Mouse (Mus musculus) left cerebral cortex, adult 2 months (tissue): Measurements from ENCODE around the gene Coro7. TPM values are rescaled to one million over a fixed set of nuclear protein-coding genes. Genes with fewer than 3 reads are reported as not detected.

Experiments used
- DNase-seq, 2 experiments: peaks; one replicate each; pipeline ENCODE4 v3.0.0; 2021 to 2022; ENCODE audit warnings: low spot score in 2 of 2, mixed read lengths in 1 of 2; ENCODE audit errors: extremely low spot score in 1 of 2
- H3K27ac ChIP-seq: fragments of 200-600 bp; 2 replicates; pipeline ENCODE4 v1.8.1; 2022
- H3K4me3 ChIP-seq: fragments of 200-600 bp; 2 replicates; pipeline ENCODE4 v1.8.1; 2022
- CTCF ChIP-seq: fragments of 200-600 bp; IDR thresholded peaks from 2 replicates; pipeline ENCODE4 v1.8.1; 2022; ENCODE audit warnings: antibody characterized with exemption, mild to moderate bottlenecking, moderate library complexity
- intact Hi-C: fragments of 180-260 bp; cut with DNase I; formaldehyde crosslinking; loops from one replicate; pipeline ENCODE4 v1.15.1; 2025
- total RNA-seq, 2 experiments: library from RNA; stranded (reverse); gene quantifications; 2 replicates each; pipeline ENCODE4 v1.2.3; 2021

Coro7 gene
- total RNA-seq, 2 experiments from 2014 or later = 76.7 to 92.0 TPM

- intact Hi-C loops = no loop called here
- H3K27ac ChIP-seq = no peak overlapping the region
- no peak for TF ChIP-seq CTCF
- DNase-seq = no peak
- no peak overlapping the region for H3K4me3 ChIP-seq
These were observed 1.5 kb downstream of the Coro7 start for GRCm38 (mm10) chr16:4678080-4678479.

GRCm38 (mm10) chr16:4676836-4677235, 2.7 kb downstream of the Coro7 start:
- Histone ChIP-seq H3K27ac (no peak overlapping the region), H3K4me3 (no peak overlapping the region)
- intact Hi-C loops = no loop called here
- TF ChIP-seq CTCF = no peak
- DNase-seq = no peak

DNA sequence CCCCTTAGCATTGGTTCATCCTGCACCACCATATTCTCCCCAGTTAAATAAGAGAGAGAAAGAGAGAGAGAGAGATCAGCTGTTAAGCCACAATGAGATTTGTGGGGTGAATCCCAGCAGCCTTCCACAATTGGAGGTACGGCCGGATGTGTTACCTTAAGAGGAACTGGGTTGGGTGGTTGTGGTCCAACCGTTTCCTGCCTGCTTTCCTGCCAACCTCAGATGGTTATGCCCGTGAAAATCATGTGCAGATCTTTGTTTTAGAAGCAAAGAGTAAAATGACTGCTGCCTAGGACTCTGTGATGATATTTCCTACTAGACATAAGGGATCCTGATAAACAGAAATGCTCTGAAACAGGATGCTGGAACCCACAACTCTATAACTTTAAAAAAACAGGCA, 5.5 kb downstream of the Coro7 start:
- no peak for DNase-seq
- intact Hi-C loops = no loop called here
- TF ChIP-seq CTCF = no peak
- H3K4me3 ChIP-seq = no peak overlapping the region
- H3K27ac ChIP-seq = no peak overlapping the region

DNA sequence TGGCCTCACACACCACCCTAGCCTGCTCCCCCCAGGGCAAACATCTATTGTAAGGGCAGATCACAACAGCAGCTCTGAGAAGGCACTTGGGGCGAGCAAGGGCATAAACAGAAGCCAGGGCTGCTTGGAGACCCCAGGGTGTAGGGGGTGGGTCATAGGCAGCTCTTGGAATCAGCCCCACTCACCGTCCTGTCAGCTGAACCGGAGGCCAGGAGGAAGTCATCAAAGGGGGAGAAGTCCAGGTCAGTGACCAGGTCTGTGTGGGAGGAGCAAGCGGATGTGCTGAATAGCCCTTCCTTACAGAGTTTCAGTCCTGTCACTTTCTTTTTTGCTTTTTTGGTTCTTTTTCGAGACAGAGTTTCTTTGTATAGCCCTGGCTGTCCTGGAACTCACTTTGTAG, 9.3 kb downstream of the Coro7 start:
- TF ChIP-seq CTCF = no peak
- H3K27ac ChIP-seq = no peak overlapping the region
- no peak for DNase-seq
- H3K4me3 ChIP-seq = no peak overlapping the region
- intact Hi-C loops = no loop called here

GRCm38 (mm10) chr16:4667190-4667808, 12.3 kb downstream of the Coro7 start:
- intact Hi-C loops = loop anchor here (1.0 to 5.0 kb wide), 3 partner anchors 37 to 180 kb away; no protein-coding TSS in a partner anchor
- Histone ChIP-seq H3K4me3 (no peak overlapping the region), H3K27ac (no peak overlapping the region)
- DNase-seq = peak; percentile 81 to 88
- TF ChIP-seq CTCF = peak; percentile 96

- DNase-seq = no peak
- H3K4me3 ChIP-seq = no peak overlapping the region
- no peak for TF ChIP-seq CTCF
- no peak overlapping the region for H3K27ac ChIP-seq
- intact Hi-C loops = loop anchor here (5.0 kb wide), 2 partner anchors 98 to 178 kb away; no protein-coding TSS in a partner anchor
These were observed 13.9 kb downstream of the Coro7 start for GRCm38 (mm10) chr16:4665726-4666125.

- DNase-seq = no peak
- no peak overlapping the region for H3K27ac ChIP-seq
- no peak overlapping the region for H3K4me3 ChIP-seq
- TF ChIP-seq CTCF = no peak
- intact Hi-C loops = no loop called here
These were observed 15.8 kb downstream of the Coro7 start for GRCm38 (mm10) chr16:4663806-4664205.

DNA sequence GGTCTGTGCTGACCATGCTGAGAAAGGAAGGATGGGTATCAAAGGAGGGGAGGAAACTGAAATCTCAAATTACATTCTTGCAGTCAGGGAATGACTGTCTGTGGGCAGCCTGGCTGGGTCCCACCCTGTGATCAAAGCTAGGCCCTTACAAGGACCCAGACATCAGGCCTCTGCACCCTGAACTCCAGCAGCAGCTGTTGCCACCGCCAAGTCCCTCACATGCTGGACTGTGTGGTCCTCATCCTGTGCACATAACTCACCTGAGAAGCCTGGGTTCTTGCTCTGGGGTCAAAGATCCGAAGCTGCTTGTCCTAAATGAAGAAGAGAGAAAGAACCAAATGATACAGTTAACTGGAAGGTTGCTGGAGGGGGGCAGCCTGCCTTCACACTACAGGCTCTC, 18.0 kb downstream of the Coro7 start:
- H3K27ac ChIP-seq = no peak overlapping the region
- intact Hi-C loops = no loop called here
- no peak for TF ChIP-seq CTCF
- no peak for DNase-seq
- H3K4me3 ChIP-seq = no peak overlapping the region

DNA sequence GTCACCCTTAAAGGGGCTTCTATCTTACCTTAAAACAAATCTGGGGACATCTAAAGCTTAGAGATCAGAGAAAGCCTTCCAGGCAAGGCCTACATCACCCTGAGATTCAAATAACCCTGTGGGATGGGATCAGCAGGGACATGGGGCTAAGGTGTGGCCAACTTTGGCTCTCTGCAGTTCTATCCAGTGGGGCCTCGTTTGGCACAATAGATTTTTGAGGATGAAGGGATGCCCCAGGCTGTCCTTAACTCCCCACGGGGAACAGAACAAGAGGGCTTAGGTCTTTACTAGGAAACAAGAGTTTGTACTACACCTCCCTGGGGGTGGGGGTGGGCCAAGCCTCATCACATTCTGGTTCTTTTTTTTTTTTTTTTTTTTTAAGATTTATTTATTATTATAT, 20.3 kb downstream of the Coro7 start:
- intact Hi-C loops = loop anchor here (1.0 kb wide), 1 partner anchor 17 kb away; no protein-coding TSS in a partner anchor
- Histone ChIP-seq H3K27ac (peak overlapping the region; percentile 66), H3K4me3 (no peak overlapping the region)
- no peak for DNase-seq
- TF ChIP-seq CTCF = no peak

DNA sequence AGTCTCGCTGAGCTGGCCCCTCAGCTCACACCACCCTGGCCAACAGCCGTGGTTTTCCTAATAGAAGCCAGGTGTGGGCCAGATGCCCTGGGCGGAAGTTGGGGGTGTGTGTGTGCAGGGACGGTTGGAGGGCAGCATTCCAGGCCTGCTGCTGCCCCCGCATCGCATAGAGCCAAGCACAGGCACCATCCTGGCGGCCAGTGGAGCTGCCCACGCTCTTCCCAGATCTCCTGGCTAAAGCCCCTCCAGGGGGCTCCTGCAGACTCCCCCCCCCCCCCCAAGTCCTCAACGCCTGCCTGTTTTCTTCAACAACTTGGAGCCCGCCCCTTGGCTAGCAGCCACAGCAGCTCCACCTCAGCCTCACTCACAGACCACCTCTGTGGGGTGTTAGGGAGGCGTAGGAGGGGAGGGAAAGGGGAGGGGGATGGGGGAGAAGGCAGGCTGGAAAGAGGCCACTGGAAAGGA, 20.8 kb downstream of the Coro7 start:
- no peak for DNase-seq
- no peak for TF ChIP-seq CTCF
- Histone ChIP-seq H3K27ac (peak overlapping the region; percentile 70), H3K4me3 (no peak overlapping the region)
- intact Hi-C loops = loop anchor here (1.0 kb wide), 1 partner anchor 17 kb away; no protein-coding TSS in a partner anchor

- TF ChIP-seq CTCF = no peak
- H3K4me3 ChIP-seq = no peak overlapping the region
- intact Hi-C loops = no loop called here
- peak overlapping the region; percentile 73; the same call in 1 of the 2 replicates for H3K27ac ChIP-seq
- DNase-seq = no peak
These were observed 23.0 kb downstream of the Coro7 start for GRCm38 (mm10) chr16:4656571-4657081.

DNA sequence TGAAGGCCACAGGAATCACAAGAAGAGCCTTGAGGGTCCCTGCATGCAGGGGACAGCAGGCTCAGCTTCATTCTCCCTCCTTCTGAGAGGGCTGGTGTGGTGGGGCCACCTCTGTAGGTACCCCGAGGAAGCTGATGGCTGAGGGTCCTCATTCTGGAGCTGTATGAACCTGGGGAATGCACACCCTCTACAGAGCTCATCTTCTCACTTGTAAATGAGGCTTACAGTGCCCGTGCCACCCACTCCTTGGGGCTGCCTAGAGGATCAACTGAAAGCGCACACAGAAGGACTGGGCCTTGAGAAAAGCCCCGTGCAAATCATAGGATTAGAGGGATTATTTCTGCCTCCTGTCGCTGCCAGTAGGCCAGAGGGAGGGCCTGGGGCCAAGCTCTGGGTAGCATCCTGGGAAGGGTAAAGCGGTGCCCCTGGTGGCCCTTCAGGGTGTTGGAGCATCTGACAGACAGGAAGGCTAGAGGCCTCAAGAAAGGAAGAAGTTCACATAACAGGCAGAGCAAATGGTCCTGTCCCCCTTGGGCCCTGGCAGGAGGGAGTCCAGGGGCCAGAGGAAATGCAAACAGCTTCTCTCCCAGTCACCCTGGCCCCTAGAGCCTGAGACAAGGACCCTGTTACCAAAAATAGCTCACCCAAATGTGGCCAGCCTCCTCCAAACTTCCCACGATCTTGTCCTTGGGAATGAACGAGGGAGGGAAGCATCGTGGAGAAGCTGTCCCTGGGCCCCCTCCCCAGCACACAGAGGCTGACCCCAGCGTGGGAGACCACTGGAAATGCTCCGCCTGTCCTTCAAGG, 23.6 kb downstream of the Coro7 start:
- TF ChIP-seq CTCF = peak; percentile 5
- intact Hi-C loops = no loop called here
- no peak for DNase-seq
- Histone ChIP-seq H3K4me3 (no peak overlapping the region), H3K27ac (peak overlapping the region; percentile 73; the same call in 1 of the 2 replicates)
